Mouse (Mus musculus) left cerebral cortex, adult 2 months (tissue): ENCODE data around the gene Dcun1d2. TPM values are rescaled to one million over a fixed set of nuclear protein-coding genes. Genes with fewer than 3 reads are reported as not detected.

ENCODE experiments used
- DNase-seq, 2 experiments: peaks; one replicate each; pipeline ENCODE4 v3.0.0; 2021 to 2022; ENCODE audit warnings: low spot score in 2 of 2, mixed read lengths in 1 of 2; ENCODE audit errors: extremely low spot score in 1 of 2
- H3K27ac ChIP-seq: fragments of 200-600 bp; 2 replicates; pipeline ENCODE4 v1.8.1; 2022
- H3K4me3 ChIP-seq: fragments of 200-600 bp; 2 replicates; pipeline ENCODE4 v1.8.1; 2022
- CTCF ChIP-seq: fragments of 200-600 bp; IDR thresholded peaks from 2 replicates; pipeline ENCODE4 v1.8.1; 2022; ENCODE audit warnings: antibody characterized with exemption, mild to moderate bottlenecking, moderate library complexity
- intact Hi-C: fragments of 180-260 bp; cut with DNase I; formaldehyde crosslinking; loops from one replicate; pipeline ENCODE4 v1.15.1; 2025
- total RNA-seq, 2 experiments: library from RNA; stranded (reverse); gene quantifications; 2 replicates each; pipeline ENCODE4 v1.2.3; 2021

Gene Dcun1d2
- total RNA-seq, 2 experiments from 2014 or later, result 40.5 to 46.0 TPM

GRCm38 (mm10) chr8:13252837-13253236 lies 35.1 kb downstream of the Dcun1d2 start:
- intact Hi-C loops, result loop anchor here (5.0 kb wide), 2 partner anchors 96 to 121 kb away; partner anchors contain the start of gene Lamp1
- Histone ChIP-seq H3K27ac (no peak overlapping the region), H3K4me3 (no peak overlapping the region)
- no peak for TF ChIP-seq CTCF
- DNase-seq, result no peak

GRCm38 (mm10) chr8:13244343-13244880 lies 43.5 kb downstream of the Dcun1d2 start:
- Histone ChIP-seq H3K4me3 (no peak overlapping the region), H3K27ac (no peak overlapping the region)
- intact Hi-C loops, result no loop called here
- no peak for DNase-seq
- no peak for TF ChIP-seq CTCF

- Histone ChIP-seq H3K27ac (no peak overlapping the region), H3K4me3 (no peak overlapping the region)
- intact Hi-C loops, result no loop called here
Measured at GRCm38 (mm10) chr8:13242985-13243870, 44.7 kb downstream of the Dcun1d2 start.

GRCm38 (mm10) chr8:13240691-13241090 lies 47.2 kb downstream of the Dcun1d2 start:
- H3K27ac ChIP-seq, result no peak overlapping the region

More at GRCm38 (mm10) chr8:13242985-13243870, 44.7 kb downstream of the Dcun1d2 start:
- DNase-seq, result no peak
- no peak for TF ChIP-seq CTCF

GRCm38 (mm10) chr8:13240055-13240454 lies 47.9 kb downstream of the Dcun1d2 start:
- H3K4me3 ChIP-seq, result no peak overlapping the region
- DNase-seq, result no peak
- intact Hi-C loops, result no loop called here
- no peak for TF ChIP-seq CTCF
- H3K27ac ChIP-seq, result no peak overlapping the region

More at GRCm38 (mm10) chr8:13240691-13241090, 47.2 kb downstream of the Dcun1d2 start:
- no peak overlapping the region for H3K4me3 ChIP-seq
- intact Hi-C loops, result no loop called here
- no peak for TF ChIP-seq CTCF
- DNase-seq, result no peak

- Histone ChIP-seq H3K4me3 (no peak overlapping the region), H3K27ac (no peak overlapping the region)
- TF ChIP-seq CTCF, result no peak
- intact Hi-C loops, result no loop called here
- no peak for DNase-seq
Measured at GRCm38 (mm10) chr8:13234803-13235202, 53.1 kb downstream of the Dcun1d2 start.

GRCm38 (mm10) chr8:13230471-13230870 lies 57.5 kb downstream of the Dcun1d2 start:
- no peak for DNase-seq
- intact Hi-C loops, result no loop called here
- H3K4me3 ChIP-seq, result no peak overlapping the region
- no peak for TF ChIP-seq CTCF
- no peak overlapping the region for H3K27ac ChIP-seq

- TF ChIP-seq CTCF, result no peak
- DNase-seq, result no peak
- H3K27ac ChIP-seq, result no peak overlapping the region
- no peak overlapping the region for H3K4me3 ChIP-seq
- intact Hi-C loops, result no loop called here
Measured at GRCm38 (mm10) chr8:13229802-13230201, 58.1 kb downstream of the Dcun1d2 start.

GRCm38 (mm10) chr8:13228923-13229610 lies 58.9 kb downstream of the Dcun1d2 start:
- Histone ChIP-seq H3K27ac (no peak overlapping the region), H3K4me3 (no peak overlapping the region)
- intact Hi-C loops, result no loop called here
- no peak for DNase-seq
- TF ChIP-seq CTCF, result no peak

- intact Hi-C loops, result no loop called here
- DNase-seq, result no peak
Measured at GRCm38 (mm10) chr8:13227184-13227583, 60.7 kb downstream of the Dcun1d2 start.

GRCm38 (mm10) chr8:13226288-13226687 lies 61.6 kb downstream of the Dcun1d2 start:
- no peak overlapping the region for H3K4me3 ChIP-seq
- no peak for DNase-seq
- intact Hi-C loops, result no loop called here
- no peak for TF ChIP-seq CTCF
- peak overlapping the region; percentile 29; the same call in 1 of the 2 replicates for H3K27ac ChIP-seq

More at GRCm38 (mm10) chr8:13227184-13227583, 60.7 kb downstream of the Dcun1d2 start:
- Histone ChIP-seq H3K27ac (peak overlapping the region; percentile 29; the same call in 1 of the 2 replicates), H3K4me3 (no peak overlapping the region)
- TF ChIP-seq CTCF, result no peak

- Histone ChIP-seq H3K27ac (no peak overlapping the region), H3K4me3 (no peak overlapping the region)
- DNase-seq, result no peak
- intact Hi-C loops, result no loop called here
- no peak for TF ChIP-seq CTCF
Measured at GRCm38 (mm10) chr8:13224426-13224825, 63.5 kb downstream of the Dcun1d2 start.
